Mouse (Mus musculus): ENCODE data around the gene Hoxa5.

- TF ChIP-seq MAX (IDR thresholded peaks at IDR 0.05; ENCODE audit: low read length) (no peak), CTCF (conservative IDR thresholded peaks at IDR 0.05 in 1 of 2, IDR thresholded peaks at IDR 0.05 in 1 of 2; ENCODE audit: low read depth in 2 of 2, low read length in 2 of 2) (no peak), MYC (IDR thresholded peaks at IDR 0.05; ENCODE audit: low read depth, low read length) (no peak), MAFK (IDR thresholded peaks at IDR 0.05; ENCODE audit: insufficient replicate concordance, low read length) (no peak), ELF1 (IDR thresholded peaks at IDR 0.05; ENCODE audit: low read depth, low read length) (no peak), TBP (conservative IDR thresholded peaks at IDR 0.05; ENCODE audit: low read depth, low read length) (no peak), ZKSCAN1 (IDR thresholded peaks at IDR 0.05; ENCODE audit: borderline replicate concordance, low read depth, low read length) (no peak), USF2 (conservative IDR thresholded peaks at IDR 0.05; ENCODE audit: low read depth, low read length) (no peak), ZC3H11A (IDR thresholded peaks at IDR 0.05; ENCODE audit: low read depth, low read length) (no peak), POLR2A (IDR thresholded peaks at IDR 0.05; ENCODE audit: low read depth, low read length) (no peak)
Measured at GRCm38 (mm10) chr6:52182793-52183192, 21.6 kb downstream of the Hoxa5 start.
